In genomic region chr6:49273934-49274333, GRCm38 (mm10) we compare ENCODE assay signal across 28 mouse cellular contexts. TPM values are rescaled to one million over a fixed set of nuclear protein-coding genes. Genes with fewer than 3 reads are reported as not detected.
A peak's percentile ranks its signal among the peaks of the same experiment; 100 is the strongest.
DNase-seq lines count a peak whose midpoint lies in the region; ATAC-seq and TF ChIP-seq lines count a peak whose summit lies in the region.
"Had no signal": no experiment of that assay in that cellular context is flagged by ENCODE, and none has a peak within 500 bp of the region (broad histone marks: within the 10 kb centered on the region; RNA-seq: fewer than 3 reads in every experiment).

No protein-coding gene starts in this region.

- no peaks in the 10 kb centered on the region for H3K36me3 ChIP-seq in hindbrain, embryonic 10.5 days
- no peaks in the 10 kb centered on the region for H3K36me3 ChIP-seq in hindbrain, postnatal 0 days (ENCODE audit: insufficient read depth, low read length)
- H3K36me3 ChIP-seq in midbrain, embryonic 12.5 days = no peaks in the 10 kb centered on the region
- no peaks in the 10 kb centered on the region for H3K36me3 ChIP-seq in midbrain, embryonic 16.5 days (ENCODE audit: control insufficient read depth, insufficient read depth, low read length)
- no peaks in the 10 kb centered on the region for H3K36me3 ChIP-seq in kidney, embryonic 15.5 days
- H3K36me3 ChIP-seq: limb, embryonic 13.5 days; liver, embryonic 12.5 days had no signal

- peak overlapping the region; percentile 77 for H3K27ac ChIP-seq in hindbrain, embryonic 10.5 days
- H3K27ac ChIP-seq in hindbrain, postnatal 0 days = no peak overlapping the region
- H3K27ac ChIP-seq in midbrain, embryonic 12.5 days (replicated peaks) = 0 out of 2 replicates have a peak overlapping the region, but pooled peaks have one; percentile 35
- no peak overlapping the region for H3K27ac ChIP-seq in midbrain, embryonic 16.5 days (ENCODE audit: low read length)
- no peak overlapping the region for H3K27ac ChIP-seq in kidney, embryonic 15.5 days
- H3K27ac ChIP-seq: hindbrain, embryonic 14.5 days; layer of hippocampus, adult 2 months; left cerebral cortex, adult 2 months; limb, embryonic 13.5 days; liver, embryonic 12.5 days; macrophage had no signal

- WGBS in hindbrain, embryonic 10.5 days = 19% methylated on average over 4 of the region's 4 CpGs
- 8% methylated on average over 4 of the region's 4 CpGs for WGBS in hindbrain, postnatal 0 days
- WGBS in midbrain, embryonic 12.5 days = 14% methylated on average over 4 of the region's 4 CpGs
- WGBS in midbrain, embryonic 16.5 days = 9% methylated on average over 4 of the region's 4 CpGs
- WGBS in kidney, embryonic 15.5 days = 44% methylated on average over 4 of the region's 4 CpGs

- H3K9ac ChIP-seq in hindbrain, postnatal 0 days (replicated peaks; ENCODE audit: low read length) = no peak overlapping the region
- H3K9ac ChIP-seq in midbrain, embryonic 12.5 days (replicated peaks) = no peak overlapping the region
- no peak overlapping the region for H3K9ac ChIP-seq in midbrain, embryonic 16.5 days (ENCODE audit: low read depth, low read length)
- no peak overlapping the region for H3K9ac ChIP-seq in kidney, embryonic 15.5 days
- H3K9ac ChIP-seq: hindbrain, embryonic 14.5 days; limb, embryonic 13.5 days; liver, embryonic 12.5 days had no signal

- no peak overlapping the region for H3K4me2 ChIP-seq in hindbrain, postnatal 0 days (ENCODE audit: low read depth, low read length)
- H3K4me2 ChIP-seq in midbrain, embryonic 12.5 days (replicated peaks) = no peak overlapping the region
- no peak overlapping the region for H3K4me2 ChIP-seq in midbrain, embryonic 16.5 days (ENCODE audit: low read length)
- H3K4me2 ChIP-seq in kidney, embryonic 15.5 days = no peak overlapping the region
- H3K4me2 ChIP-seq: hindbrain, embryonic 14.5 days; limb, embryonic 13.5 days; liver, embryonic 12.5 days had no signal

- TF ChIP-seq CTCF in hindbrain, postnatal 0 days (IDR thresholded peaks at IDR 0.05; ENCODE audit: low read depth) = no peak

- H3K4me1 ChIP-seq in hindbrain, embryonic 10.5 days (replicated peaks) = peaks cover 11% of the 10 kb centered on the region
- H3K4me1 ChIP-seq in hindbrain, postnatal 0 days (ENCODE audit: insufficient read depth, low read length) = no peaks in the 10 kb centered on the region
- H3K4me1 ChIP-seq in midbrain, embryonic 12.5 days = 0 out of 2 replicates have a peak, but pooled peaks cover 4% of the 10 kb centered on the region
- no peaks in the 10 kb centered on the region for H3K4me1 ChIP-seq in midbrain, embryonic 16.5 days (ENCODE audit: control insufficient read depth, insufficient read depth, low read length)
- no peaks in the 10 kb centered on the region for H3K4me1 ChIP-seq in kidney, embryonic 15.5 days
- H3K4me1 ChIP-seq: liver, embryonic 12.5 days had no signal

- no peaks in the 10 kb centered on the region for H3K27me3 ChIP-seq in hindbrain, embryonic 10.5 days (ENCODE audit: insufficient read depth, poor library complexity, severe bottlenecking)
- H3K27me3 ChIP-seq in hindbrain, postnatal 0 days (ENCODE audit: insufficient read depth, low read length) = no peaks in the 10 kb centered on the region
- no peaks in the 10 kb centered on the region for H3K27me3 ChIP-seq in midbrain, embryonic 12.5 days
- no peaks in the 10 kb centered on the region for H3K27me3 ChIP-seq in midbrain, embryonic 16.5 days (ENCODE audit: control insufficient read depth, insufficient read depth, low read depth, low read length)
- H3K27me3 ChIP-seq in kidney, embryonic 15.5 days = no peaks in the 10 kb centered on the region
- H3K27me3 ChIP-seq: limb, embryonic 13.5 days; liver, embryonic 12.5 days had no signal

- no peak overlapping the region for H3K4me3 ChIP-seq in hindbrain, embryonic 10.5 days
- no peak overlapping the region for H3K4me3 ChIP-seq in hindbrain, postnatal 0 days (ENCODE audit: low read length)
- H3K4me3 ChIP-seq in midbrain, embryonic 12.5 days = no peak overlapping the region
- H3K4me3 ChIP-seq in midbrain, embryonic 16.5 days (ENCODE audit: low read depth, low read length) = no peak overlapping the region
- H3K4me3 ChIP-seq in kidney, embryonic 15.5 days (replicated peaks) = no peak overlapping the region
- H3K4me3 ChIP-seq: erythroblast, embryonic 14.5 days; layer of hippocampus, adult 2 months; left cerebral cortex, adult 2 months; limb, embryonic 13.5 days; liver, embryonic 12.5 days had no signal

- H3K9me3 ChIP-seq in hindbrain, embryonic 10.5 days = no peaks in the 10 kb centered on the region
- H3K9me3 ChIP-seq in hindbrain, postnatal 0 days (ENCODE audit: low read length) = no peaks in the 10 kb centered on the region
- H3K9me3 ChIP-seq in midbrain, embryonic 12.5 days = no peaks in the 10 kb centered on the region
- no peaks in the 10 kb centered on the region for H3K9me3 ChIP-seq in midbrain, embryonic 16.5 days (replicated peaks; ENCODE audit: control insufficient read depth, low read length, poor library complexity, severe bottlenecking)
- no peaks in the 10 kb centered on the region for H3K9me3 ChIP-seq in kidney, embryonic 15.5 days (replicated peaks)
- H3K9me3 ChIP-seq: limb, embryonic 13.5 days; liver, embryonic 12.5 days had no signal

- no peak for DNase-seq in hindbrain, embryonic 10.5 days (ENCODE audit: low spot score)
- DNase-seq in hindbrain, postnatal 0 days (ENCODE audit: low spot score) = no peak
- peak; percentile 80 for DNase-seq in R1 (ENCODE audit: low read depth, low spot score)
- DNase-seq in adrenal gland, adult 8-10 months = no peak
- DNase-seq: adrenal gland, postnatal 25 days; cerebellum, adult 2 months; cerebellum, postnatal 14 days; gastrocnemius, postnatal 10 days; heart, postnatal 14 days; kidney, adult 18-20 months; kidney, postnatal 36 days; lung, adult 2 months; lung, postnatal 10 days; spleen, adult 18-20 months; thymus, adult 18-20 months; thymus, postnatal 25 days had no signal

- no peak for ATAC-seq in hindbrain, postnatal 0 days
- ATAC-seq in midbrain, embryonic 12.5 days (ENCODE audit: low FRiP score, low read depth) = no peak
- ATAC-seq in midbrain, embryonic 16.5 days = no peak
- ATAC-seq in kidney, embryonic 15.5 days (replicated peaks; ENCODE audit: low FRiP score) = no peak
- ATAC-seq: inflammation-experienced regulatory T-cells, adult 6 months; liver, embryonic 12.5 days had no signal

RNA-seq across cellular contexts. Expression of gene Tra2a, which starts 10.1 kb away (rescaled TPM):
- polyA plus RNA-seq in hindbrain, embryonic 10.5 days (2016; fragmentation: Nextera tagmentation; extraction: Ambion mirVana) = 122 and 128 TPM in 2 replicates
- total RNA-seq in hindbrain, postnatal 0 days (2014; rRNA removed) = 54.3 and 60.9 TPM in 2 replicates
- 43.0 and 44.6 TPM in 2 replicates for polyA plus RNA-seq in hindbrain, postnatal 0 days (2015; fragmentation: Nextera tagmentation; extraction: Ambion mirVana)
- polyA plus RNA-seq in midbrain, embryonic 12.5 days (2016; fragmentation: Nextera tagmentation; extraction: Ambion mirVana) = 160 and 162 TPM in 2 replicates
- polyA plus RNA-seq in midbrain, embryonic 16.5 days (2015; fragmentation: Nextera tagmentation; extraction: Ambion mirVana) = 105 and 141 TPM in 2 replicates
- total RNA-seq in adrenal gland, adult 8-10 months (2022) = 10 to 100 TPM; 55.9 to 86.1 (median 66.6) TPM
- polyA plus RNA-seq in kidney, embryonic 15.5 days (2015; fragmentation: Nextera tagmentation; extraction: Ambion mirVana) = 122 and 130 TPM in 2 replicates

RNA-seq across cellular contexts. Expression of gene Ccdc126, which starts 45.1 kb away (rescaled TPM):
- 4.7 and 6.6 TPM in 2 replicates for polyA plus RNA-seq in hindbrain, embryonic 10.5 days (2016; fragmentation: Nextera tagmentation; extraction: Ambion mirVana)
- total RNA-seq in hindbrain, postnatal 0 days (2014; rRNA removed) = 7.0 and 8.6 TPM in 2 replicates
- 7.1 and 8.4 TPM in 2 replicates for polyA plus RNA-seq in hindbrain, postnatal 0 days (2015; fragmentation: Nextera tagmentation; extraction: Ambion mirVana)
- 6.1 and 6.5 TPM in 2 replicates for polyA plus RNA-seq in midbrain, embryonic 12.5 days (2016; fragmentation: Nextera tagmentation; extraction: Ambion mirVana)
- polyA plus RNA-seq in midbrain, embryonic 16.5 days (2015; fragmentation: Nextera tagmentation; extraction: Ambion mirVana) = 10.5 and 11.5 TPM in 2 replicates
- total RNA-seq in adrenal gland, adult 8-10 months (2022) = 10 to 100 TPM; 15.8 to 21.2 (median 18.8) TPM
- 11.4 and 12.8 TPM in 2 replicates for polyA plus RNA-seq in kidney, embryonic 15.5 days (2015; fragmentation: Nextera tagmentation; extraction: Ambion mirVana)
- polyA plus RNA-seq: erythroblast, embryonic 14.5 days had no signal

RNA-seq across cellular contexts. Expression of gene Igf2bp3, which starts 59.2 kb away (rescaled TPM):
- polyA plus RNA-seq in hindbrain, embryonic 10.5 days (2016; fragmentation: Nextera tagmentation; extraction: Ambion mirVana) = 127 and 143 TPM in 2 replicates
- total RNA-seq in hindbrain, postnatal 0 days (2014; rRNA removed) = 8.9 and 13.3 TPM in 2 replicates
- 16.1 and 16.6 TPM in 2 replicates for polyA plus RNA-seq in hindbrain, postnatal 0 days (2015; fragmentation: Nextera tagmentation; extraction: Ambion mirVana)
- polyA plus RNA-seq in midbrain, embryonic 12.5 days (2016; fragmentation: Nextera tagmentation; extraction: Ambion mirVana) = 114 and 122 TPM in 2 replicates
- 17.1 and 24.0 TPM in 2 replicates for polyA plus RNA-seq in midbrain, embryonic 16.5 days (2015; fragmentation: Nextera tagmentation; extraction: Ambion mirVana)
- under 1 TPM in 2 of 4 experiments, not detected in 2; 0.05 to 0.12 TPM for total RNA-seq in adrenal gland, adult 8-10 months (2022)
- 46.2 and 49.7 TPM in 2 replicates for polyA plus RNA-seq in kidney, embryonic 15.5 days (2015; fragmentation: Nextera tagmentation; extraction: Ambion mirVana)
- total RNA-seq: layer of hippocampus, adult 2 months had no signal
- polyA plus RNA-seq: cortical plate, adult 2 months had no signal

Comparison
In these comparisons a context has a peak if more than half of its experiments do, and no peak if none do; other contexts are left out.
1. H3K27ac ChIP-seq: peak in hindbrain, embryonic 10.5 days (single experiment) and midbrain, embryonic 12.5 days (single experiment); none in hindbrain, postnatal 0 days (single experiment), midbrain, embryonic 16.5 days (single experiment) and kidney, embryonic 15.5 days (single experiment).